Mouse (Mus musculus) thymus, postnatal 4 days (tissue): ENCODE data around the gene Gng7.
"Not testable (repeated sequence)": the region's sequence is repeated elsewhere in the genome, so short reads cannot be mapped to it uniquely, and the experiment has no call there.

Experiments
- DNase-seq: peaks from one replicate; pipeline ENCODE4 v3.0.0; 2021

The Gng7 gene

DNA sequence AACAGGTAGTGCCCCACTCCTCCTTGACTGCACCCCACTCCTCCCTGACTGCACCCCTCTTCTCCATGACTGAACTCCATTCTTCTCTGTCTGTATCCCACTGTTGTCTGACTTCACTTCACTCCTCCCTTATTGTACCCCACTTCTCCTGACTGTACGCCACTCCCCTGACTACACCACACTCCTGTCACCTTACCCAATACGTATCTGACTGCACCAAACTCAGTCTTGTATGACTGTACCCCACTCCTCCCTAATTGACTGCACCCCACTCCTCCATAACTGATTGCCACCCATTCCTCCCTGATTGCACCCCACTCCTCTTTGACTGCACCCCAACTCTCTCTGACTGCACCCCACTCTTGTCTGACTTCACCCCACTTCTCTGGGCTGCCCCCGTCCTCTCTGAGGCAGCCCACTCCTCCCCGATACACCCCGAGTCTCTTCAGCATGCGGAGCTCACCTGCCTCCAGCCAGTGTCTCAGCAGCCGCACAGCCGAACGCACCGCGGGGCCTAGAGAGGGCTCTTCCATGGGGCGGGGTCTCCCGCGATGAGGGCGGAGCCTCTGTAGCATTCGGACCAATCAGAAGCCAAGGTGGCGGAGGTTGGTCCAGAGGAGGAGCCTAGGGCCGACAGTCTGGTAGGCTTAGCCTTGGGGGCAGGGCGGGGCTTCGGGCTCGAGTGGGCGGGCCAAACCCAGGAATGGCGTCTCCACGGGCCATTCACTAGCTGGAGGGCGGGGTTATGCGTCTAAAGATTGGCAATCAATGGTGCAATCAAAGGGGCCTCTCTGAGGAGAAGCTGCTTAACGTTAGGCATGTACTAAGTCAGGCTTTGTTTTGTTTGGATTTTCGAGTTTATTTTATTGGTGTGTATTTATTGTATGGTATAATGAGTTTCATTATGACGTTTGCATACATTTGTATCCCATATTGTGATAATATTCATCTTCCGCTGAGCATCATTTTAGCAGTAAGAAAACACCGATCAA, at the start of gene Gng7:
Gene Gng7, minus strand, starts transcription at position 553 of the 992 bp plus-strand sequence.
- peak; percentile 96 for DNase-seq

DNA sequence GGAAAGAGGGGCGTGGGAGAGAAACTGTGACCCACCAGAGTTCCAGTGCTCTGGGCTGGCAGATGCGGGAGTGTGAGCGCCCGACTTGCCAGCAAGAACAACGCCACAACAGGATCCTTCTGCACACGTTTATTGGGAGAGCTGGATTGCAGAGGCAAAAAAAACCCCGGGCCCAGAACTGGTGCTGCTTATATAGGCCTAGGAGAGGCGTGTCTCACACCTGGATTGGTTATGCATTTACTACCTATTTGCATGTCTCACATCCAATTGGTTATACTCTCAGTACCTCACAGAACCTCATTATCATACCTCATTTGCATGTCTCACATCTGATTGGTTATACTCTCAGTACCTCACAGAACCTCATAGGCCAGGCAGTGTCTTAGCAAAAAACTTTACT, 49.8 kb upstream of the Gng7 start:
- not testable (repeated sequence) for DNase-seq

DNA sequence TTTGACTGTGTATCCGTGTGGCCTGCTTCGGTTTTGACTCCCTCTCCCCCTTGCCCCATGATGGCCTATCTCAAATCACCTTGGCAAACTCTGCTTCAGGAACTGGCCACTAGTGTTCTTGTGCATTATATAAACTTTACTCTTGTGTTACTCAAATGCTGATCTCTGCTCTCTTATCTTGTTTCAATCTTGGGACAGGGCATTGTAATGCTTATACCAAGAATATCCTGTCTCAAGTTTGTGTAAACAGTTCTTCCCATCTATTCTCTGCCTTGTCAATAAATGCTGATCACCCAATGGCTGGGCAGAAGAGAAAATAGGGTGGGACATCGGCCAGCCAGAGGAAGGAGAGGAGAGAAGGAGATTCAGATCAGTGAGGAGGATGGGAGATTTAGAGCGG, 48.0 kb upstream of the Gng7 start:
- DNase-seq = no peak

DNA sequence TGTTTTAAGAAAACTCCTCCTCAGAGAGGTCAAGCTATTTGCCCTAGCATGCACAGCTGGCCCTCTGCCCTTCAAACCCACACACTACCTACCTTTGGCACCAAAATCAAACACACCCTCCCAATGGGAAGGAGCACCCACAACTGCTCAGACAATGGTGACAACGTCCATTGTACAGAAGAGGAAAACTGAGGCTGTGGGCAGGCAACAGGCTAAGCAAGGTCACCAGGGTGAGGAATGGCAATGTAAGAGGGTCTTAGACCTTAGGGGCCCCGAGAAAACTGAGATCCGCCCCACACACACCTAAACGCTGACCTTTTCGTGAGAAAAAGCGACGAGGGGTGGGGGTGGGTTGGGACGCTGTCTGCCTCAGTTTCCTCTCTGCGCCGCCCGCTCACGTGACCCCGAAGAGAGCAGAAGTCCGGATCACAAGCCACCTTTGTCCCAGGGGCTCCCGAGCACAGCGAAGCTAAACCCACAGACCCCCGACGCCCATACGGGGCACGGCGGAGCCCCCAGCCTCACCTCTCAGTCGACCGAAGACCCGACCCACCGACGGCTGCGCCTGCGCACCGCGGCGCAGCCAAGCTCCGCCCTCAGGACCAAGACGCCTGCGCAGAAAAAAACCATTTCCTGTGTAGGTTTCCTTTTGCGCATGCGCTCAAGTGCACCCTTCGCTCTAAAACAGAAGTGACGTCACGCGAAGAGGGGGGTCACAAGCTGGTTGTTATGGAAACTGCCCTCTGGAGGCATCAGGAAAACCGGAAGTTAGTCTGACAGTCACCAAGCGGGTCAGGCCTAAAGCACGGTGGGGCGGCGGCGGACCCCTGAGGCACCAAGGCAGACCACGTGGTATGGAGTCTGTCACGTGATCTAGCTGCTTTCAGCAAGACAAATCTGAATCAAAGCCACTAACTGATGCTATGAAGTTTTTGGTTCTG, 45.1 kb upstream of the Gng7 start, which contains the start of gene Sgta:
Gene Sgta, minus strand, starts transcription at position 579 of the 941 bp plus-strand sequence.
- peak; percentile 96 for DNase-seq

DNA sequence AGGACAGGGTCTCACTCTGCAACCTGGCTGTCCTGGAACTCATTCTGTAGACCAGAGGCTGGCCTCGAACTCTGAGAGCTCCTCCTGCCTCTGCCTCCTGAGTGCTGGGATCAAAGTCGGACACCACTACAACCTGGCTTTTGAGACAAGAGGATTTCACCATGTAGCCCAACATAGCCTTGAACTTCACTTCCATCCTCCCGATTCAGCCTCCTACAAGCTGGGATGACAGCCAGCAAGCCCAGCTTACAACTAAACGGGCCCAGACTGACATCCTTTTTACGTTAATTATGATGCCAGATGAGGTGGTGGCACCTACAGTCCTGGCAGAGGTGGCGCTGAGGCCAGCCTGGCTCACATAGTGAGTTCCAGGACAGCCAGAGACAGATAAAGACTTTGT, 44.2 kb upstream of the Gng7 start:
- no peak for DNase-seq

DNA sequence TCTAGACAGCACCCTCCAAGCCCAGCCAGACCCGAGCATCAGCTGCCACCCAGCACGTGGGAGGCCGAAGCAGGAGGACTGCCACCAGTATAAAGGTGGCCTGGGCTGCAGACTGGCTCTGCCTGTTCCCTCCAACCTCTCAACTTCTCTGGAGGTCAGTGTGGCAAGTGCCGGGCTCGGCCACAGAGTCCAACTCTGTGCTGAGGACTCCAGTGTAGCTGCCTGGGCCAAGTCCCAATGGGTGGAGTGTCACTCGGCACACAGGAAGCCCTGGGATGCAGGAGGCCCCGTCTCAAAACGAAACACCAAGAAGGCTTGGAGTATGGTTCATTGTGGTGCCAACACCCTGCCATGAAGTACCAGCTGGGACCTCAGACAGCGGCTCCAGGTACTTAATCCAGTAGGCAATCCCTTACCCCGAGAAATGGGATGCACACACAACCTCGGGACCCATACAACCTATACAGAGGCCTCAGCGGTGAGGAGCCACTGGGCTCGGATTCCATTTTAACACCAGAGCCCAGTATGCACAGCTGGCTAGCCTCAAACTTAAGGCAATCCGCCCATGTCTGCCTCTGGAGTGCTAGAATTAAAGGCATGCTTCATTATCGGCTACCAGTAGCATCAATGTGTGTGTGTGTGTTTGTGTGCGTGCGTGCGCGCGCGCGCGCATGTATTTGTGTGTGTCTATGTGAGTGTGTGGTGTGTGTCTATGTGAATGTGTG, 42.8 kb upstream of the Gng7 start:
- no peak for DNase-seq

DNA sequence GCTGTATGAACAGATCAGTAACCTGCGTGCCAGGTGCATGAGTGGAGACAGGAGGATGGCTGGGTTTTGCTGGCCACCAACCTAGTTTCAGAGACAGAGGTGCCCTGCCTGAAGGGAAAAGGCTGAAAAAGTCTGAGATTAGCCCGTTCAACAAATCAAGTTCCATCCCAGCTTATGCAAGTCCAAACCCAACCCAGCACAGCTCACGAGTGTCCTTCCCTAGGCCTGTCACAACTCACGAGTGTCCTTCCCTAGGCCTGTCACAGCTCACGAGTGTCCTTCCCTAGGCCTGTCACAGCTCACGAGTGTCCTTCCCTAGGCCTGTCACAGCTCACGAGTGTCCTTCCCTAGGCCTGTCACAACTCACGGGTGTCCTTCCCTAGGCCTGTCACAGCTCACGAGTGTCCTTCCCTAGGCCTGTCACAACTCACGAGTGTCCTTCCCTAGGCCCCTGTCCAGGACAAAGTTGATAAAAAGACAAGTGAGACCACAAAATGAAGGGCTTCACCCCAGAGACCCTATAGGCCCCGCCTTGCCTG, 41.1 kb upstream of the Gng7 start:
- not testable (repeated sequence) for DNase-seq

DNA sequence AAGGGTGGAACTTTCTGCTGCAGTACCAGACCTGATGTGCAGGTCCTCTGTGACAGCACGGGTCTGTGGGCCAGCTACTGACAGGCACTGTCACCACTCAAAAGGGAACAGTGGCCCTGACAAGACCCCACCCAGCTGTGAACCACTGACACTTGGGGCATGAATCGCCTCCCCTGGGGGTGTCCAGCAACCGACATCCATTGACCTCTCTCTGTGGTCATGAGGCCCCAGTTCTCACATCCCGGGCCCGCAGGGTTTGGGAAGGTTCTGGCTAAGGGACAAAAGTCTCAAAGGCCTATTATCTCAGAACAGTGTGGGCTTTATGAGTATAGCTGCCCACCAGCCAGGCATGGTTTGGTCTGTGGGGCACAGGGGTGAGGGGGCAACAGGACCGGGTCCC, 40.4 kb upstream of the Gng7 start:
- DNase-seq = no peak

DNA sequence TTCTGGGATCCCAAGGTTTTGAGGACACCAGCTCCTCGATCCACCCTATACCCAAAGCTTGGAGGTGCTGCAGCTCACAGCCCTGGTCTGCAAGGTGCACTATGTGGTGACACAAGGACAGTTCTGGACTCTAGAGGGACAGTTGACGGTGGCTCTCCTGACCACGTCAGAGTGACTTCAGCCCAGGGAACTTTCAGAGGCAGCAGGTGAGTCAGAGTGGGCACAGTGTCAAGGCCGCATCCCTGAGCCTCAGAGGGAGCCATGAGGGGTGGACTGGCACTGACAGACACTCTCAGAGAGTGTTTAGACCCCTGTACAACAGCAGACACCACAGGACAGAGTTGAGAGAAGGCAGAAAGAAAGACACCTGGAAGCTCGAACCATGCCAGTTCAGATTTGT, 37.8 kb upstream of the Gng7 start:
- DNase-seq = no peak

DNA sequence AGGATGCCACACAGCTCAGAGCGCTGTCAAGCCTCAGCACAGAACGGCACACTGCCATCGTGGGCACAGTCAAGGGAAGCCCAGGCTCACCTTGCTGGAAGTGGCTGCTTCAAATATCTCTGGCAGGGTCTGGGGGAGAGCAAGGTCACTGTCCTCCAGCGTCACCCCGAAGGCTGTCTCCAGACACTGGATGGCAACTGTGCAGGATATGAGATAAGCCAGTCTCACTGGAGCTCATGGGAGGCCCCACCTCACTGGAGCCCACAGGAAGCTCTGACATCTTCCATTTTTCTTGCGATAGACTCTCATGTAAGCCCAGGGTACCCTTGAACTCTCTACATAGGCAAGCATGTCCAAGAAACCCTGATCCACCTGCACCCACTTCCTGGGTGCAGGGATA, 36.4 kb upstream of the Gng7 start:
- no peak for DNase-seq

DNA sequence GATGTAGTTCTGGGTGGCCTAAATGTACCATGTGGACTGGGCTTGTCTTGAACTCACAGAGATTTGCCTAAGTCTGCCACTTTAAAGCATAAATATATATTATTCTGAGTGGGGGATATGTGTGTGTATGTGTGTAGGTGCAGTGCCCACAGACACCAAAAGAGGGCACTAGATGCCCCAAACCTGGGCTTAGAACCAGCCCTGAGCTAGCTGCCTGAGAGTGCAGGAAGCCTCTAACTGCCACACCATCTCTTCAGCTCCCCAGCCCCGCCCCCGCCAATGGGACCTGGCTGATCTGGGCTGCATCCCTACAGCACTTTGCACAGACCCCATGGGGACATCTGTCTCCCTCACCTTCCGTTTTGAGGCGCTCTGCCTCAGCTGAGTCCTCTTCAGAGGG, 35.9 kb upstream of the Gng7 start:
- peak; percentile 70 for DNase-seq

DNA sequence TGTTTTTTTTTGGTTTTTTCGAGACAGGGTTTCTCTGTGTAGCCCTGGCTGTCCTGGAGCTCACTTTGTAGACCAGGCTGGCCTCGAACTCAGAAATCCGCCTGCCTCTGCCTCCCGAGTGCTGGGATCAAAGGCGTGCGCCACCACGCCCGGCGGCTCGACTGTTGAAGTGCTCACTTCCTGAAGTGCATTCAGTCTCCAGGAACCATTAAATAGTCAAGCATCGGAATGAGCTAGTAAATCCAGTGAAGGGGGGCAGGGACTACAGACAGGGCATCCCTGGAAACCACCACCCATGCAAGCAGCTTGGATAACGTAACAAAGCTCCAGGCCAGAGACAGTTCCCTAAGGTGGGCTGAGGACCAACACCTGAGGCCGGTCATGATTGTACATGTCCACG, 30.5 kb upstream of the Gng7 start:
- DNase-seq = not testable (repeated sequence)

DNA sequence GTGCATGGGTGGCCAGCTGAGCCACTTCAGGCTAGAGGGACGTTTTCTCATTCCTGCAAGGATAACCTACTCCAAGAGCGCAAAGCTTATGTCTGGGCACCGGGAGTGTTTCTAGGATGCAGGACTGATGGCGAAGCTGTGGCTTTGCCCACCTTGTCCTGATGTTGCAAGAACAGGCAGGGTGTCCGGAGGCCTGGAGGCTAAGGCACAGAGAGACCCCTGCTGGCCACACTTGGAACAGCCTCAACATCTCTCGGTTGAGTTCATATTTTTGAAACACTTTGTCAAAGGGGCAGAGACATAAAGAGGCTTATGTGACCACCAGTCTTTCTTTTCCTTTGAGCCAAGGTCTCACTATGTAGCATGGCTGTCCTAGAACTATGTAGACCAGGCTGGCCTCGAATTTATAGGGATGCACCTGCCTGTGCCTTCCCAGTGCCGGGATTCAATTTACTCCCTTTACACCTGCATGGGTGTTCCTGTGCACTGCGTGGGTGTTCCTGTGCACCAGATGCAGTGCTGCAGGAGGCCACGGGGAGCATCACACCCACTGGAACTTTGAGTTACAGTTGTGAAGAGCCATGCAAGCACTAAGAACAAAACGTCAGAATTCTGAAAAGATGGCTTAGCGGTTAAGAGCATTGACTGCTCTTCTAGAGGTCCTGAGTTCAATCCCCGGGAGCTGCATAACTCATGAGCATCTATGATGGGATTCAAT, 26.9 kb upstream of the Gng7 start:
- peak; percentile 88 for DNase-seq

DNA sequence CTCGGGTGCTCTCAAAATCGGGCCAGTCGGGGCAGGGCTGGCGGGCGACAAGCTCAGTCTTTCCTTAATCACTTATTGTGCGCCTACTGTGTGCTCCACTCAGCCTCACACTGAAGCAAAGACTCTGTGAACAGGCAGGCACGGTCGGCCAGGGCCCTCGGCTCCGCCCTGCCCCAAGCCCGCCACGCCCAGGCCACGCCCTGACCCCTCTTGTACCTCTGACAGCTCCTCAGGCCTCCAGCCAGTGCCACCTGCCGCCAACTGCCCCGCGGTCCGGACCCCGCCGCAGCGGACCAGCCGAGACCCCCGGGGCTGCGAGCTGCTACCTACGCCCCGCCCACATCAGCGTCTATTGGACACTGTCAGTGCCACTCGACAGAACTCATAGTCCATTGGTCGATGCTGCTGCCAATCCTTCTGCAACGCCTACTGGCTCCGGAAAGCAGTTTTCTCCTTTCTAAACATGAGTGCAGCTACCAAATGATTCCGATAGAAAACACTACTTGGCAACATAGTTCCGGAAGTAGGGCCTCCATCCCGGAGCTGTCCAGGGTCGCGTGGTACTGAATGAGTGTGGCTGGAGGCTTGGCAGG, 22.3 kb upstream of the Gng7 start, which contains the start of gene Slc39a3:
Gene Slc39a3, minus strand, starts transcription at position 439 of the 593 bp plus-strand sequence.
- peak; percentile 99 for DNase-seq

DNA sequence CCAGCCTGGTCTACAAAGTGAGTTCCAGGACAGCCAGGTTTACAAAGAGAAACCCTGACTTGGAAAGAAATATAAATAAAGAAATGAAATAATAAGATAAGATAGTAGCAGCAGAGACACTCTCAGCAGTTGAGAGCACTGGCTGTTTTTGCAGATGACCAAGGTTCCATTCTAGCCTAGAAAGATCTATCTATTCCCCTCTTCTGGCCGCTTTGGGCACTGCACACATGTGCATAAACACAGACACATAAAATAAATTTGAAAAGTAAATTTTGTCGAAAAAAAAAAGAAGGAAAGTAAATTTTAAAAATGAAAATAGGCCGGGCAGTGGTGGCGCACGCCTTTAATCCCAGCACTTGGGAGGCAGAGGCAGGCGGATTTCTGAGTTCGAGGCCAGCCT, 21.5 kb upstream of the Gng7 start:
- DNase-seq = peak; percentile 60

DNA sequence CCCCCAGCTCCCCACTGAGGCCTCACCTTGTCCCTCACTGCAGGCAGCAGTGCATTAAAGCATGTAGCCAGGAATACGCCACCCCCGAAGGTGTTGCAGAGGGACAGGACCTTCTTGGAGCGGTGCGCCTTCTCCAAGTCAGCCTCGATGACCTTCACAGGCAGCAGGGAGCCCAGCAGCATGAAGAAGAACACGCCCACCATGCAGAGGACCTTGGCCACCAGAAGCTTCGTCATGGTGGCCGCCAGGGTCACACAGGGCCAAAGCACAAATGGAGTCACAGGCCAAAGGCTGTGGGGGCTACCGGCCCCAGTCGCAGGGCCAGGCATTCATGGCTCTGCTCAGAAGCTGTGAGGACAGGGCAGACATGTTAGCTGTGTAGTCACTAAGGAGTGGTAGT, 18.8 kb upstream of the Gng7 start:
- no peak for DNase-seq

DNA sequence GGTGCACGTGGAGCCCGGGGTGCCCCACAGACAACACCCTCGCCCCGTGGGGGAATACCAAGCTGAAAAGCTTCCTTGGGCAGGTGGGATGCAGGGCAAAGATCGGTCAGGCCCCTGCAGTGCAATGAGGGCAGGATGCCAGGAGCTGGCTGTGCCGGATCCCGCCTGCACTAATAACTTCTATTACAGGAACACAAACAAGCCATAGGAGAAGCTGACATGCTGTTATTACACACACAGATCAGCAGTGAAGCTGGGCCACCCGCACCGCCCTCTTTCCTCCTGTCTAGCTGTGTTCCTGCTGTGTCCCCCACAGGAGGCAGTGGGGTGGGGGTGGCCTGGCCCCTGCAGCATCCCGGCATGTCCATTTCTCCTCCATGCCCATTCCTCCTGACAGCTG, 14.3 kb upstream of the Gng7 start:
- DNase-seq = no peak

DNA sequence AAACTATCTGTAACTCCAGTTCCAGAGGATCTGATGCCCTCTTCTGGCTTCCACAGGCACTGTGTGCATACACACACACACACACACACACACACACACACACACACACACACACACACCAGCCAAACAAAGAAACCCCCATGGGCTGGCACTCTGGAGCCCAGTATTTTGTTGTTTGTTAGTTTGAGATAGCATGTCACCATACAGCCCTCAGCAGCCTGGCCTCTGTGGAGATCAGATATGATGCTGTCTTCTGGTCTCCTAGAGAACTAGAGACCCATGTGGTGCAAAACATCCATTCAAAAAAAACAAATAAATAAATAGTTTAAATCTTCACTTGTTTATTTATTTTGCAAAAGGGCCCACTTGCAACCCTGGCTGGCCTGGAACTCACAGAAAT, 13.5 kb upstream of the Gng7 start:
- DNase-seq = no peak

DNA sequence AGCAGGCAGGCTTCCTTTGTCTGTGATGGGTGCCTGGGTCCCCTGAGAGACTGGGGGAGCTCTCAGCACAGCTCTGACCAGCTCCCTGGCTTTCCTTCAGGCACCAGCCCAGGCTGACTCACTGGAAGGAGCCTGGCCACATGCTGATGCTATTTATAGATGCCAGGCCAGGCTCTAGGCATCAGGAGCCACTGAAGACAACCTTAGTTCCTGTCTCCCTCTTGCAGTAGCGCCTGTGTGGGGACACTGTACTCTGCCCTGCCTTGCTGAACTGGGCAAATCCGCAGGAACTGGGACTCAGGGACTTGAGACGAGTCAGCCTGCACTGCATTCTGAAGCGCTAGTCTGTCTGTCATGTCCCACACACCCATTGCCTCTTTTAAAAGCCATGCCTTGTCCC, 12.6 kb upstream of the Gng7 start:
- DNase-seq = no peak

DNA sequence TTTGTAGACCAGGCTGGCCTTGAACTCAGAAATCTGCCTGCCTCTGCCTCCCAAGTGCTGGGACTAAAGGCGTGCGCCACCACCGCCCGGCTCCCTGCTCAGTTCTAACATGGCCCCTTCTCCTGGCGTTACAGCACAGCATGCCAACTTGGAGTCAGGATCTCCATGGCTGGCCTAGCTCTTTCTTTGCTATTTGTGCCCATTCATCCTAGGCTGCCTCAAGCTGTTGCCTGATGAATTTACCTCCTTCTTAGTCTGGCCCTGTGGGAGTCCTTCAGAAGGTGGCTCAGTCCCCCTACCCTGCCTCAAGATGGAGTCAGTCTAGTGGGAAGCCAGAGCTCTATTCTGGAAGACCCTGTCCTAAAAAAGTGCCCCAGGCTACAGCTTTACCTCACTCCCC, 12.1 kb upstream of the Gng7 start:
- DNase-seq = no peak

DNA sequence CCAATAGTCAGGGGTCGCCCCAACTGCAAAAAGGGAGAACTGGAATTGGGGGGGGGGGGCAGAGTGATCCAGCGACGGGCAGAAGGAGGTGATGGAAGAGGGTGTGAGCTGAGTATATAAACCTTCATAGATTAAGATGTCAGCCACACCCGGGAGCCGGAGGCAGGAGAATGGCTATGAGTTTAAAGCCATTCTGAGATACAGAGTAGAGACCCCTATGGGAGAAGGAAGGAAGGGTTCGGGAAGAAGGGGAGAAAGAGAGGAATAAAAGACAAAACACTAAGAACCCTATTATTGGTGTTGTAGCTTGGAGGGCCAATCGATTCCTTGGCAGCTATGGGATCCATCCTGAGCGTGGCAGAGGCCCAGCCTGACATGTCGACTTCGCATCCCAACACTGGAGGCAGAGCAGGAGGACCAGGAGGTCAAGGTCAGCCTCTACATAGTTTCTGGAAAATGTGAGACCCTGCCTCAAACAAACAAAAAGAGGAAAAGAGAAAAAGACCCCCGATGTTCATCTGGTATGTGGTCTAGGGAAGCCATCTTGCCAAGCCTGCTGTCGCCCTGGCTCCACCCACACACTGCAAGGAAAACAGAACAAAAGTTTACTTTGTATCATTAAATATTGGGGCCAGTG, 11.0 kb upstream of the Gng7 start, which contains the start of gene Diras1:
Gene Diras1, minus strand, starts transcription at position 24 of the 637 bp plus-strand sequence.
- DNase-seq = no peak
